Mouse (Mus musculus) MEL (cell line): ENCODE measurements at regions not wholly inside any gene's neighbourhood (a gene's known extent, or its start where the extent isn't known, plus 50 kb on each side); places are given as distances from the start of the nearest gene placed in this dataset.

Experiments used
- DNase-seq: peaks from one replicate; pipeline ENCODE4 v3.0.0; 2011; ENCODE audit warnings: low read depth, low spot score
- H3K27ac ChIP-seq: 2 replicates; pipeline ENCODE4 v1.5.1; 2012; ENCODE audit warnings: low read depth, mild to moderate bottlenecking, control low read depth, low read length, moderate library complexity; ENCODE audit not compliant: control insufficient read depth
- H3K27me3 ChIP-seq, 2 experiments: fragments of 150-350 bp in 1 of 2; sonication (generic) in 1 of 2; 2 replicates each; pipeline ENCODE4 v1.6.1; 2012; ENCODE audit warnings: low read length in 2 of 2, mild to moderate bottlenecking in 2 of 2, improper control_type of control experiment in 1 of 2, moderate library complexity in 1 of 2; ENCODE audit not compliant: insufficient read depth in 2 of 2, control insufficient read depth in 1 of 2
- H3K36me3 ChIP-seq, 2 experiments: 2 replicates each; pipeline ENCODE4 v1.6.1; 2012 to 2014; ENCODE audit warnings: low read length in 2 of 2, improper control_type of control experiment in 1 of 2, inconsistent platforms in 1 of 2, mild to moderate bottlenecking in 1 of 2; ENCODE audit not compliant: insufficient read depth in 2 of 2, control insufficient read depth in 1 of 2
- H3K4me1 ChIP-seq, 2 experiments: fragments of 150-350 bp in 1 of 2; sonication (generic) in 1 of 2; 2 replicates each; pipeline ENCODE4 v1.6.1; 2012; ENCODE audit warnings: low read length in 2 of 2, improper control_type of control experiment in 1 of 2, mild to moderate bottlenecking in 1 of 2; ENCODE audit not compliant: insufficient read depth in 2 of 2, control insufficient read depth in 1 of 2
- H3K4me3 ChIP-seq, 2 experiments: fragments of 150-350 bp in 1 of 2; sonication (generic) in 1 of 2; 2 replicates each; pipeline ENCODE4 v1.5.1; 2012; ENCODE audit warnings: low read depth in 2 of 2, low read length in 2 of 2, mild to moderate bottlenecking in 2 of 2, moderate library complexity in 2 of 2, control low read depth in 1 of 2, improper control_type of control experiment in 1 of 2; ENCODE audit not compliant: control insufficient read depth in 1 of 2, insufficient read depth in 1 of 2
- H3K79me2 ChIP-seq: 2 replicates; pipeline ENCODE4 v1.6.1; 2012; ENCODE audit warnings: mild to moderate bottlenecking, low read length, moderate library complexity; ENCODE audit not compliant: control insufficient read depth, poor library complexity, insufficient read depth
- H3K9ac ChIP-seq: 2 replicates; pipeline ENCODE4 v1.6.1; 2012; ENCODE audit warnings: low read depth, mild to moderate bottlenecking, control low read depth, low read length, moderate library complexity; ENCODE audit not compliant: control insufficient read depth, poor library complexity, severe bottlenecking
- H3K9me3 ChIP-seq: fragments of 150-350 bp; sonication (generic); replicated peaks from 2 replicates; pipeline ENCODE4 v1.6.1; 2012; ENCODE audit warnings: mild to moderate bottlenecking, low read length, improper control_type of control experiment, moderate library complexity; ENCODE audit not compliant: insufficient read depth
- E2F4 ChIP-seq: IDR thresholded peaks from 2 replicates; pipeline ENCODE4 v1.6.1; 2011; ENCODE audit warnings: low read depth, low read length, improper control_type of control experiment, borderline replicate concordance
- ELF1 ChIP-seq: IDR thresholded peaks from 2 replicates; pipeline ENCODE4 v1.6.1; 2014; ENCODE audit warnings: low read depth, mild to moderate bottlenecking, inconsistent platforms, low read length, improper control_type of control experiment, moderate library complexity
- EP300 ChIP-seq, 2 experiments: IDR thresholded peaks; 2 replicates each; pipeline ENCODE4 v1.6.1; 2011; ENCODE audit warnings: improper control_type of control experiment in 2 of 2, low read length in 2 of 2, low read depth in 1 of 2, mild to moderate bottlenecking in 1 of 2
- GATA1 ChIP-seq: IDR thresholded peaks from 2 replicates; pipeline ENCODE4 v1.6.1; 2011; ENCODE audit warnings: low read depth, low read length, improper control_type of control experiment
- JUND ChIP-seq: IDR thresholded peaks from 2 replicates; pipeline ENCODE4 v1.6.1; 2011; ENCODE audit warnings: low read depth, mild to moderate bottlenecking, improper control_type of control experiment, low read length
- MAX ChIP-seq: IDR thresholded peaks from 2 replicates; pipeline ENCODE4 v1.6.1; 2011; ENCODE audit warnings: low read length, improper control_type of control experiment
- MXI1 ChIP-seq: IDR thresholded peaks from 2 replicates; pipeline ENCODE4 v1.6.1; 2011; ENCODE audit warnings: mild to moderate bottlenecking, low read depth, low read length, improper control_type of control experiment
- MYC ChIP-seq: IDR thresholded peaks from 2 replicates; pipeline ENCODE4 v1.6.1; 2011; ENCODE audit warnings: low read depth, mild to moderate bottlenecking, low read length, improper control_type of control experiment, moderate library complexity
- NELFE ChIP-seq: IDR thresholded peaks from 2 replicates; pipeline ENCODE4 v1.6.1; 2011; ENCODE audit warnings: low read depth, low read length, improper control_type of control experiment
- POLR2AphosphoS2 ChIP-seq: IDR thresholded peaks from 2 replicates; pipeline ENCODE4 v1.6.1; 2011; ENCODE audit warnings: low read length, improper control_type of control experiment
- POLR2AphosphoS5 ChIP-seq: IDR thresholded peaks from 2 replicates; pipeline ENCODE4 v1.6.1; 2012; ENCODE audit warnings: low read depth, borderline replicate concordance, mild to moderate bottlenecking, inconsistent platforms, low read length, moderate library complexity, mixed read lengths
- SMC3 ChIP-seq: IDR thresholded peaks from 2 replicates; pipeline ENCODE4 v1.6.1; 2011; ENCODE audit warnings: low read depth, low read length, improper control_type of control experiment
- TBP ChIP-seq: IDR thresholded peaks from 2 replicates; pipeline ENCODE4 v1.8.0; 2011; ENCODE audit warnings: low read depth, low read length, improper control_type of control experiment
- TCF12 ChIP-seq: IDR thresholded peaks from 2 replicates; pipeline ENCODE4 v1.6.1; 2014; ENCODE audit warnings: low read depth, mild to moderate bottlenecking, inconsistent platforms, low read length, improper control_type of control experiment, moderate library complexity
- USF1 ChIP-seq: IDR thresholded peaks from 2 replicates; pipeline ENCODE4 v1.6.1; 2014; ENCODE audit warnings: low read depth, mild to moderate bottlenecking, inconsistent platforms, low read length, improper control_type of control experiment, moderate library complexity
- ZNF384 ChIP-seq: IDR thresholded peaks from 2 replicates; pipeline ENCODE4 v1.6.1; 2012; ENCODE audit warnings: low read depth, mild to moderate bottlenecking, inconsistent platforms, low read length, improper control_type of control experiment

GRCm38 (mm10) chr3:41198216-41198976 is 115.5 kb upstream of the Pgrmc2 start:
- TF ChIP-seq EP300 (IDR thresholded peaks at IDR 0.05; ENCODE audit: low read depth in 1 of 2, low read length in 2 of 2) = no peak
- no peak for TF ChIP-seq E2F4
- no peak for TF ChIP-seq MYC
- TF ChIP-seq JUND = no peak
- no peak for TF ChIP-seq GATA1
- no peak for TF ChIP-seq USF1
- TF ChIP-seq POLR2AphosphoS5 = no peak
- no peak for TF ChIP-seq ZNF384
- no peak for TF ChIP-seq POLR2AphosphoS2
- TF ChIP-seq MAX = no peak
- Histone ChIP-seq H3K4me3 (no peak overlapping the region), H3K79me2 (no peaks in the 10 kb centered on the region), H3K9ac (no peak overlapping the region), H3K36me3 (no peaks in the 10 kb centered on the region), H3K4me1 (no peaks in the 10 kb centered on the region; a peak in 1 of 4 replicates), H3K27me3 (peaks cover 0 to 1% of the 10 kb centered on the region in 2 experiments; a peak in 1 of 4 replicates), H3K27ac (no peak overlapping the region), H3K9me3 (no peaks in the 10 kb centered on the region)
- no peak for DNase-seq

DNA sequence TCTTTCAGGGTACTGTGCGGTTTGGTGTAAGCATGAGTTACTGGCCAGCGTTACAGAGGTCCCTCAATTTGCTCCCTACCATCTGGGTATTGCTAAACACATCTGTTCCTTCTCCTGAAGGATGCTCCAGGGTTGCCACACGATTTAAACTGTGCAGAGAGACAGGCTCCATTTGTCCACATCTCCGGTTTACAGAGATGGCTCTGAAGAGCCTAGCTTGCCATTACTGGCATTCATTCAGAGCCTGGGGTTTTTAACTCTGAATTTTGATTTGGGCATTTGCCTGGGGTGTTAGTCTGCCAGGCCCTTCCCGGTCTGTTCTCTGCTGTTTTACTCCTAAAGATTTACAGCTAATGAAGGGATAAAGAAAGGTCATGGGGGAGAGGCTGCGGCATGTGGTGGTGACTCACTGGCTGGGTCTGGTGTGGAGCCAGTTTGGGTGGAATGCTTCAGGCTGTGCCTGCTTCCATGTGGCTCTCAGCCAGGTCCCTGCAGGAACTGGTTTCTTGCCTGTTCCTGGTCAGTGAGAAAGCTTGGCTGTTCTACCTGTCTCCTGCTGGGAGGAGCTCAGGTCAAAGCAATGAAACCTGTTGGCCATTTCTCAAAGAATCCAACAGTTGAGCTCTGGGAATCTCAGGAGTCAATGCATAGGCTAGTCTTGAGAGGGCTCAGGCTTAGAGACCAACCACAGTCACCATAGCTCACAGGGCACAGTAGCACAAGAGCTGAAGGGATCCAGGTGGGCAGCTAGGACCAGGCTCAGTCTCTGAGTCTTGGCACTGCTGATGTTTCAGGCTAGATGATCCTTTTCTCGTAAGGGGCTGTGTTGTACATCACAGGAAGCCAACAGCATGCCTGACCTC is 112.5 kb upstream of the Pgrmc2 start:
- no peaks in the 10 kb centered on the region for H3K9me3 ChIP-seq
- no peak for DNase-seq
- no peaks in the 10 kb centered on the region for H3K36me3 ChIP-seq
- no peaks in the 10 kb centered on the region for H3K79me2 ChIP-seq
- H3K27me3 ChIP-seq = no peaks in the 10 kb centered on the region
- no peak overlapping the region for H3K27ac ChIP-seq
- H3K4me1 ChIP-seq = no peaks in the 10 kb centered on the region
- no peak overlapping the region for H3K4me3 ChIP-seq
- no peak overlapping the region for H3K9ac ChIP-seq
- TF ChIP-seq TCF12 (no peak), TBP (no peak), MXI1 (no peak), NELFE (no peak), SMC3 (no peak), ELF1 (no peak)
